Mouse (Mus musculus) spleen, embryonic (tissue): Measurements from ENCODE around the gene Gtsf1l.

Source experiments
- CTCF ChIA-PET: fragments of 350-600 bp; sonication (Branson Sonifier 250); formaldehyde crosslinking; loops from one replicate; lab custom pipeline; 2022; lab: Charles Lee

Gtsf1l gene

GRCm38 (mm10) chr2:163052101-163052500 is 35.6 kb downstream of the Gtsf1l start:
- CTCF ChIA-PET, result no interaction called here

DNA sequence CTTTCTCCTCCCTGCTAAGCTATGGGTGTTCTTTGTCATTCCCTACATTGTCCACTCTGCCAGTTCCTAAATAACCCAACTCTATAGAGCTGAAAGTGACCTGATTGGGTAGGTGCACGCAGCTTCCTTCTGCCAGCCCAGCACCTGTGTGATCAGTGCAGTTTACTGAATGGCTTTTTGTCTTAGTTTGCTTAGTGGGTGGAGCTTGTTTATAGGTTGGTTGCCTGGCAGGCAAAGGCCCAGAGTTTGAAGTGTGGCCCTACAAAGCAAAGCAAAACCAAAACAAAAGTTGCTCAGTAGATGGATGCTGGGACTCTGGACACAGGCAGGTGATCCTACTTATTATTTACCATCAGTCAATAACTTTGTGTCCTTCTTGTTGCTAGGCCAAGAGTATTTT is 36.0 kb downstream of the Gtsf1l start:
- CTCF ChIA-PET, result no interaction called here

GRCm38 (mm10) chr2:163049116-163049515 is 38.5 kb downstream of the Gtsf1l start:
- CTCF ChIA-PET, result no interaction called here

DNA sequence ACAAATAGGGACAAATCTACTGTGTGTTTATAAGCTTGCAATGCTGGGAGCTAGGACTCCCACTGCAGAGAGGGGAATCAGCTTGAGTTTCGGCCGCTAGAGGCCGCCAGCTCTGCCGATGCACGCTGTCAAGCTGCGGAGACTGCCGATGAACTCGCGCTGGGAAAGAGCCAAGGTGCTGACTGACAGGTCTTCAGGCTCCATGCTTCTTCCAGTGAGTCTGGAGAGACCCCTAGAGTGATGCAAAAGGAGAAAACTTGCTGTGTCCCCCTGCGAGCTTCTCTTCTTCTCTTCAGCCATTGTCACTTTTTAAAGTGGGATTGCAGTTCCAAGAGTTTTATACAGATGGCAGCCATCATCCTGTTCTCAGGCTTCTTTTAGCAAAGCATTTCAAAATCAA is 39.5 kb downstream of the Gtsf1l start:
- CTCF ChIA-PET, result no interaction called here

GRCm38 (mm10) chr2:163039940-163040339 is 47.7 kb downstream of the Gtsf1l start:
- CTCF ChIA-PET, result no interaction called here
